Comparison of ENCODE assay signal across 9 mouse cellular contexts in the genomic region with DNA sequence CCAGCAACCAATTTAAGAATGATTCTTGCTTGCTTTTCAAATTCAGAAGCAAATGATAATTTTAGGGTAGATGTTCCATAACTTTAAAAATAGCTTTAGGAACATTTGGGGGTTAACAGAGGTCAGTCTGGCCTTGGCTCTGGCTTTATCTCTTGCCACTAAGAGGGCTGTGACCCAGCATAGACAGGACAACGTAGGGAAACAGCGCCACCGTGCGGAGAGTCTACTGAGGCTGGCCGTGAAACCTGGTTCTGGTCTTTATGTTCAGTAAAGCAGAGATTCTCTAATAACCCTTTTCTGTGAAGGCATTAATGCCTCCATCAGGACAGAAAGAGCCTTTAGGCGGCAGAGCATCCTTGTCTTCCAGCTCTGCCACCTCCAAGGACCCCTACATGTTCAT. TPM values are rescaled to one million over a fixed set of nuclear protein-coding genes. Genes with fewer than 3 reads are reported as not detected.
DNase-seq lines count a peak whose midpoint lies in the region; ATAC-seq and TF ChIP-seq lines count a peak whose summit lies in the region.
"Had no signal": no experiment of that assay in that cellular context is flagged by ENCODE, and none has a peak within 500 bp of the region (broad histone marks: within the 10 kb centered on the region; RNA-seq: fewer than 3 reads in every experiment).

No protein-coding gene starts in this region.

- peak; percentile 82 for TF ChIP-seq CTCF in bone marrow macrophage, adult 2 months (IDR thresholded peaks at IDR 0.05; ENCODE audit: low read depth, low read length)
- peak; percentile 90 for TF ChIP-seq CTCF in left cerebral cortex, adult 2 months (IDR thresholded peaks at IDR 0.05)

- no peak overlapping the region for H3K9ac ChIP-seq in forebrain, embryonic 11.5 days (ENCODE audit: low read length)
- H3K9ac ChIP-seq in forebrain, embryonic 12.5 days = no peak overlapping the region
- no peak overlapping the region for H3K9ac ChIP-seq in hindbrain, embryonic 16.5 days (ENCODE audit: low read depth, low read length)

- ATAC-seq in forebrain, embryonic 11.5 days (replicated peaks; ENCODE audit: low FRiP score) = no peak
- ATAC-seq in forebrain, embryonic 12.5 days (ENCODE audit: low FRiP score) = no peak
- 0 out of 2 replicates have a peak, but pooled peaks have one; percentile 40 for ATAC-seq in hindbrain, embryonic 16.5 days
- ATAC-seq in megakaryocyte-erythroid progenitor cell, adult 5-6 weeks (replicated peaks; ENCODE audit: low FRiP score, low TSS enrichment, poor library complexity, severe bottlenecking) = peak; percentile 89

- TF ChIP-seq POLR2A in bone marrow macrophage, adult 2 months (IDR thresholded peaks at IDR 0.05; ENCODE audit: borderline replicate concordance, low read depth, low read length) = no peak

- no peaks in the 10 kb centered on the region for H3K9me3 ChIP-seq in forebrain, embryonic 11.5 days (ENCODE audit: control insufficient read depth, low read length)
- H3K9me3 ChIP-seq in forebrain, embryonic 12.5 days = no peaks in the 10 kb centered on the region
- H3K9me3 ChIP-seq in hindbrain, embryonic 16.5 days (ENCODE audit: control insufficient read depth, low read length) = no peaks in the 10 kb centered on the region

- intact Hi-C loops in left cerebral cortex, adult 2 months (cut with DNase I) = loop anchor here (1.0 to 10.0 kb wide), 7 partner anchors 62 to 542 kb away; a partner anchor contains a TSS

- WGBS in forebrain, embryonic 11.5 days = under 1% methylated on average over 6 of the region's 6 CpGs
- 2% methylated on average over 6 of the region's 6 CpGs for WGBS in forebrain, embryonic 12.5 days
- WGBS in hindbrain, embryonic 16.5 days = 3% methylated on average over 6 of the region's 6 CpGs

- H3K27ac ChIP-seq in forebrain, embryonic 11.5 days (ENCODE audit: low read depth, low read length) = no peak overlapping the region
- no peak overlapping the region for H3K27ac ChIP-seq in forebrain, embryonic 12.5 days
- H3K27ac ChIP-seq in bone marrow macrophage, adult 2 months (ENCODE audit: insufficient read depth, low read depth, low read length) = no peak overlapping the region
- H3K27ac ChIP-seq in hindbrain, embryonic 16.5 days (ENCODE audit: low read depth, low read length) = no peak overlapping the region
- H3K27ac ChIP-seq in left cerebral cortex, adult 2 months = no peak overlapping the region

- peak; percentile 89 for DNase-seq in forebrain, embryonic 11.5 days (ENCODE audit: low spot score)
- peak; percentile 20 for DNase-seq in fibroblast of lung, adult 2 months (ENCODE audit: low read depth)
- DNase-seq in left cerebral cortex, adult 2 months (ENCODE audit: extremely low spot score in 1 of 2, low spot score in 2 of 2) = peak; percentile 73 to 84
- peak; percentile 78 to 88 for DNase-seq in spleen, postnatal 14 days (ENCODE audit: low spot score in 2 of 2)

- H3K27me3 ChIP-seq in forebrain, embryonic 11.5 days (ENCODE audit: control insufficient read depth, insufficient read depth, low read length) = no peaks in the 10 kb centered on the region
- no peaks in the 10 kb centered on the region for H3K27me3 ChIP-seq in forebrain, embryonic 12.5 days
- no peaks in the 10 kb centered on the region for H3K27me3 ChIP-seq in hindbrain, embryonic 16.5 days (replicated peaks; ENCODE audit: control insufficient read depth, insufficient read depth, low read length)

- H3K4me3 ChIP-seq in forebrain, embryonic 11.5 days (ENCODE audit: low read depth, low read length) = no peak overlapping the region
- H3K4me3 ChIP-seq in forebrain, embryonic 12.5 days (replicated peaks) = no peak overlapping the region
- no peak overlapping the region for H3K4me3 ChIP-seq in bone marrow macrophage, adult 2 months (ENCODE audit: insufficient read depth, low read length)
- no peak overlapping the region for H3K4me3 ChIP-seq in hindbrain, embryonic 16.5 days (ENCODE audit: low read length)
- H3K4me3 ChIP-seq in left cerebral cortex, adult 2 months = no peak overlapping the region

- no peaks in the 10 kb centered on the region for H3K4me1 ChIP-seq in forebrain, embryonic 11.5 days (replicated peaks; ENCODE audit: control insufficient read depth, insufficient read depth, low read length)
- H3K4me1 ChIP-seq in forebrain, embryonic 12.5 days = no peaks in the 10 kb centered on the region
- peaks cover 7% of the 10 kb centered on the region for H3K4me1 ChIP-seq in bone marrow macrophage, adult 2 months (ENCODE audit: control insufficient read depth, insufficient read depth, low read length)
- H3K4me1 ChIP-seq in hindbrain, embryonic 16.5 days (ENCODE audit: control insufficient read depth, insufficient read depth, low read depth, low read length) = no peaks in the 10 kb centered on the region

- no peaks in the 10 kb centered on the region for H3K36me3 ChIP-seq in forebrain, embryonic 11.5 days (ENCODE audit: control insufficient read depth, insufficient read depth, low read length)
- no peaks in the 10 kb centered on the region for H3K36me3 ChIP-seq in forebrain, embryonic 12.5 days (replicated peaks)
- no peaks in the 10 kb centered on the region for H3K36me3 ChIP-seq in hindbrain, embryonic 16.5 days (ENCODE audit: control insufficient read depth, insufficient read depth, low read length)

- no peak overlapping the region for H3K4me2 ChIP-seq in forebrain, embryonic 11.5 days (ENCODE audit: low read depth, low read length, severe bottlenecking)
- no peak overlapping the region for H3K4me2 ChIP-seq in forebrain, embryonic 12.5 days
- H3K4me2 ChIP-seq in hindbrain, embryonic 16.5 days (ENCODE audit: low read length) = no peak overlapping the region

RNA-seq across cellular contexts. Expression of a gene that starts 9.3 kb away (rescaled TPM):
- polyA plus RNA-seq in forebrain, embryonic 11.5 days (2014; fragmentation: Nextera tagmentation; extraction: Ambion mirVana) = 1.0 and 1.2 TPM in 2 replicates
- 2.4 TPM in 2 replicates for polyA plus RNA-seq in forebrain, embryonic 12.5 days (2016; fragmentation: Nextera tagmentation; extraction: Ambion mirVana)
- 859 and 887 TPM in 2 replicates for polyA plus RNA-seq in bone marrow macrophage, adult 2 months (2012; ENCODE audit: insufficient read depth, insufficient read length, missing spikeins)
- 4.5 and 6.7 TPM in 2 replicates for polyA plus RNA-seq in hindbrain, embryonic 16.5 days (2015; fragmentation: Nextera tagmentation; extraction: Ambion mirVana)
- 10 to 100 TPM in 1 of 2 experiments, 1 to 10 TPM in 1; 8.3 to 11.0 TPM for total RNA-seq in left cerebral cortex, adult 2 months (2021)
- total RNA-seq in megakaryocyte-erythroid progenitor cell, adult 5-6 weeks (2014; fragmentation: Nextera tagmentation) = not detected in 2 replicates
- total RNA-seq in megakaryocyte-erythroid progenitor cell, adult 5-6 weeks (2017) = 0.19 TPM in 1 of 2 replicates, not detected in the other

RNA-seq across cellular contexts. Expression of a gene that starts 20.9 kb away (rescaled TPM):
- polyA plus RNA-seq in forebrain, embryonic 11.5 days (2014; fragmentation: Nextera tagmentation; extraction: Ambion mirVana) = 0.25 TPM in 1 of 2 replicates, not detected in the other
- 0.13 TPM in 1 of 2 replicates, not detected in the other for polyA plus RNA-seq in forebrain, embryonic 12.5 days (2016; fragmentation: Nextera tagmentation; extraction: Ambion mirVana)
- 18.8 and 19.0 TPM in 2 replicates for polyA plus RNA-seq in bone marrow macrophage, adult 2 months (2012; ENCODE audit: insufficient read depth, insufficient read length, missing spikeins)
- polyA plus RNA-seq in hindbrain, embryonic 16.5 days (2015; fragmentation: Nextera tagmentation; extraction: Ambion mirVana) = 0.06 and 0.14 TPM in 2 replicates
- under 1 TPM in 1 of 2 experiments, not detected in 1; 0.48 TPM for total RNA-seq in left cerebral cortex, adult 2 months (2021)
- total RNA-seq in megakaryocyte-erythroid progenitor cell, adult 5-6 weeks (2014; fragmentation: Nextera tagmentation) = 0.12 TPM in 1 of 2 replicates, not detected in the other
- total RNA-seq in megakaryocyte-erythroid progenitor cell, adult 5-6 weeks (2017) = 0.28 TPM in 1 of 2 replicates, not detected in the other
- polyA plus RNA-seq: neural tube, embryonic 14.5 days had no signal

RNA-seq across cellular contexts. Expression of a gene that starts 22.9 kb away (rescaled TPM):
- 2.6 TPM in 2 replicates for polyA plus RNA-seq in forebrain, embryonic 11.5 days (2014; fragmentation: Nextera tagmentation; extraction: Ambion mirVana)
- 0.97 and 1.2 TPM in 2 replicates for polyA plus RNA-seq in forebrain, embryonic 12.5 days (2016; fragmentation: Nextera tagmentation; extraction: Ambion mirVana)
- 7.6 TPM in 2 replicates for polyA plus RNA-seq in bone marrow macrophage, adult 2 months (2012; ENCODE audit: insufficient read depth, insufficient read length, missing spikeins)
- 0.49 and 0.76 TPM in 2 replicates for polyA plus RNA-seq in hindbrain, embryonic 16.5 days (2015; fragmentation: Nextera tagmentation; extraction: Ambion mirVana)
- total RNA-seq in left cerebral cortex, adult 2 months (2021) = under 1 TPM; 0.42 to 0.43 TPM
- total RNA-seq in megakaryocyte-erythroid progenitor cell, adult 5-6 weeks (2014; fragmentation: Nextera tagmentation) = 1.0 and 1.7 TPM in 2 replicates
- total RNA-seq in megakaryocyte-erythroid progenitor cell, adult 5-6 weeks (2017) = 5.2 and 12.9 TPM in 2 replicates
- polyA plus RNA-seq: neural tube, embryonic 14.5 days had no signal

RNA-seq across cellular contexts. Expression of a gene that starts 37.6 kb away (rescaled TPM):
- polyA plus RNA-seq in forebrain, embryonic 11.5 days (2014; fragmentation: Nextera tagmentation; extraction: Ambion mirVana) = 0.20 and 0.51 TPM in 2 replicates
- polyA plus RNA-seq in forebrain, embryonic 12.5 days (2016; fragmentation: Nextera tagmentation; extraction: Ambion mirVana) = 0.11 and 0.23 TPM in 2 replicates
- 0.48 and 0.56 TPM in 2 replicates for polyA plus RNA-seq in bone marrow macrophage, adult 2 months (2012; ENCODE audit: insufficient read depth, insufficient read length, missing spikeins)
- 0.27 TPM in 1 of 2 replicates, not detected in the other for polyA plus RNA-seq in hindbrain, embryonic 16.5 days (2015; fragmentation: Nextera tagmentation; extraction: Ambion mirVana)
- total RNA-seq in left cerebral cortex, adult 2 months (2021) = under 1 TPM; 0.18 to 0.49 TPM
- 39.3 and 64.8 TPM in 2 replicates for total RNA-seq in megakaryocyte-erythroid progenitor cell, adult 5-6 weeks (2014; fragmentation: Nextera tagmentation)
- total RNA-seq in megakaryocyte-erythroid progenitor cell, adult 5-6 weeks (2017) = 23.7 and 37.2 TPM in 2 replicates

Comparison
In these comparisons a context has a peak if more than half of its experiments do, and no peak if none do; other contexts are left out.
1. ATAC-seq: peak in hindbrain, embryonic 16.5 days (single experiment) and megakaryocyte-erythroid progenitor cell, adult 5-6 weeks (single experiment); none in forebrain, embryonic 11.5 days (single experiment) and forebrain, embryonic 12.5 days (single experiment).
2. DNase-seq: peak in every context shown above with its lines; median percentile 89 in forebrain, embryonic 11.5 days; 83 in spleen, postnatal 14 days; 78 in left cerebral cortex, adult 2 months; 20 in fibroblast of lung, adult 2 months.
3. RNA of a gene that starts 9.3 kb away (polyA plus RNA-seq): 859 to 887 TPM in bone marrow macrophage, adult 2 months; 4.5 to 6.7 TPM in hindbrain, embryonic 16.5 days, 2.4 TPM in forebrain, embryonic 12.5 days and 1.0 to 1.2 TPM in forebrain, embryonic 11.5 days; every median in the first group is over 100 times any median in the second.
4. RNA of a gene that starts 20.9 kb away (polyA plus RNA-seq): 18.8 to 19.0 TPM in bone marrow macrophage, adult 2 months; 0.13 TPM in forebrain, embryonic 12.5 days, 0.06 to 0.14 TPM in hindbrain, embryonic 16.5 days and 0.25 TPM in forebrain, embryonic 11.5 days; every median in the first group is over 10 times any median in the second.